Mouse (Mus musculus) right cerebral cortex, postnatal 4 days (tissue): ENCODE data around the gene Cwc15.
"Not testable (repeated sequence)": the region's sequence is repeated elsewhere in the genome, so short reads cannot be mapped to it uniquely, and the experiment has no call there.

Experiments used
- DNase-seq: peaks from one replicate; pipeline ENCODE4 v3.0.0-alpha.2; 2022

Cwc15 gene

GRCm38 (mm10) chr9:14500023-14500915, at the start of gene Cwc15, which contains the start of gene Kdm4d:
Gene Cwc15 (plus strand): TSS chr9:14500617.
Gene Kdm4d (minus strand): TSS chr9:14500482.
- DNase-seq, result peak; percentile 89

- not testable (repeated sequence) for DNase-seq
Measured at GRCm38 (mm10) chr9:14451120-14451519, 49.3 kb upstream of the Cwc15 start.

GRCm38 (mm10) chr9:14456320-14456719, 44.1 kb upstream of the Cwc15 start:
- no peak for DNase-seq

GRCm38 (mm10) chr9:14462536-14462935, 37.9 kb upstream of the Cwc15 start:
- DNase-seq, result not testable (repeated sequence)

- DNase-seq, result not testable (repeated sequence)
Measured at GRCm38 (mm10) chr9:14463668-14464067, 36.7 kb upstream of the Cwc15 start.

- DNase-seq, result no peak
Measured at GRCm38 (mm10) chr9:14498896-14499705, 1.3 kb upstream of the Cwc15 start.

- DNase-seq, result no peak
Measured at GRCm38 (mm10) chr9:14500916-14501424, 553 bp downstream of the Cwc15 start.

GRCm38 (mm10) chr9:14512633-14513445, 12.4 kb downstream of the Cwc15 start:
- DNase-seq, result peak; percentile 51

GRCm38 (mm10) chr9:14517296-14517695, 16.9 kb downstream of the Cwc15 start:
- no peak for DNase-seq

GRCm38 (mm10) chr9:14518105-14518504, 17.7 kb downstream of the Cwc15 start:
- DNase-seq, result no peak

GRCm38 (mm10) chr9:14520971-14521670, 20.7 kb downstream of the Cwc15 start:
- DNase-seq, result no peak

GRCm38 (mm10) chr9:14521695-14522094, 21.3 kb downstream of the Cwc15 start:
- no peak for DNase-seq

GRCm38 (mm10) chr9:14523408-14524043, 23.1 kb downstream of the Cwc15 start:
- peak; percentile 67 for DNase-seq

GRCm38 (mm10) chr9:14530004-14530403, 29.6 kb downstream of the Cwc15 start:
- DNase-seq, result no peak

GRCm38 (mm10) chr9:14532283-14532682, 31.9 kb downstream of the Cwc15 start:
- no peak for DNase-seq

GRCm38 (mm10) chr9:14533659-14534058, 33.2 kb downstream of the Cwc15 start:
- DNase-seq, result no peak

- DNase-seq, result no peak
Measured at GRCm38 (mm10) chr9:14534833-14535456, 34.5 kb downstream of the Cwc15 start.

- no peak for DNase-seq
Measured at GRCm38 (mm10) chr9:14544034-14544757, 43.8 kb downstream of the Cwc15 start.

- DNase-seq, result no peak
Measured at GRCm38 (mm10) chr9:14547584-14548365, 47.4 kb downstream of the Cwc15 start.
